Mouse (Mus musculus) forelimb bud, embryonic 11.5 days (tissue): Measurements from ENCODE around the gene Olfr1377.
"Not testable (repeated sequence)": the region's sequence is repeated elsewhere in the genome, so short reads cannot be mapped to it uniquely, and the experiment has no call there.

Experiments used
- DNase-seq: peaks from one replicate; pipeline ENCODE4 v3.0.0-alpha.2; 2012; ENCODE audit warnings: low read depth, low spot score

Gene Olfr1377

GRCm38 (mm10) chr11:50981667-50982066, at the start of gene Olfr1377:
TSS of gene Olfr1377 (plus strand) at chr11:50981967.
- DNase-seq: no peak

DNA sequence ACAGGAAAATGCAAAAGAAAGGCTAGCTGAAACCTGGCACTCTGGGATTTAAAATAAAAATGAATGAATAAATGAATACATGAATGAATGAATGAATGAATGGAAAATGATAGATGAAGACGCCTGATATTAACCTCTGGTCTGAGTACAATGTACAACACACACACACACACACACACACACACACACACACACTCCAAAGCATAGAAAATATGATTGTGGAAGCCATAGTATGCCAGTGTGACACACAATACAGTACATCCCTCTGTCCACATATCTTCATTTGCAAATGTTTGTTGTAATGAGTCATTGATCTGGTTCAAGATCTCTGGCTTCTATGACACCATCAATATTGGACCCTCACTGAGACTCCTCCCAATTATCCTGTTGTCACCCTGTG, 49.7 kb upstream of the Olfr1377 start:
- no peak for DNase-seq

DNA sequence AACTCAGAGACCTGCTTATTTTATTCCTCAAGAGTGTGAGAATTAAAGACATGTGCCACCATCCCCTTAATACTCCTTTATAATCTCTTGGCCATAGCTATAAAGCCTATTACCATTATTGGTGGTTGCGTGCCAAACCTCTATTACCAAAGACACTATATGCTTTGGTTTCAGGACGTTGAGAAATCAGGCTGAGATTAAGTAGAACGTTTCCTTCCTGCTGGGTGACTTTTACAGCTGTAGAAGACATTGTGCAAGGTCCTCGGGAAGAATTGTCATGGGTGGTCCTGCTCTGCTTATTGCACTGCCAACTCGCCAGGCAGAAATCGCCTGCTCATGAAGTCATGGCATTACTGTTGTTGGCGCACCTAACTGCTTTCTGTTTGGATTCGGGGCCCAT, 43.3 kb upstream of the Olfr1377 start:
- DNase-seq: no peak

DNA sequence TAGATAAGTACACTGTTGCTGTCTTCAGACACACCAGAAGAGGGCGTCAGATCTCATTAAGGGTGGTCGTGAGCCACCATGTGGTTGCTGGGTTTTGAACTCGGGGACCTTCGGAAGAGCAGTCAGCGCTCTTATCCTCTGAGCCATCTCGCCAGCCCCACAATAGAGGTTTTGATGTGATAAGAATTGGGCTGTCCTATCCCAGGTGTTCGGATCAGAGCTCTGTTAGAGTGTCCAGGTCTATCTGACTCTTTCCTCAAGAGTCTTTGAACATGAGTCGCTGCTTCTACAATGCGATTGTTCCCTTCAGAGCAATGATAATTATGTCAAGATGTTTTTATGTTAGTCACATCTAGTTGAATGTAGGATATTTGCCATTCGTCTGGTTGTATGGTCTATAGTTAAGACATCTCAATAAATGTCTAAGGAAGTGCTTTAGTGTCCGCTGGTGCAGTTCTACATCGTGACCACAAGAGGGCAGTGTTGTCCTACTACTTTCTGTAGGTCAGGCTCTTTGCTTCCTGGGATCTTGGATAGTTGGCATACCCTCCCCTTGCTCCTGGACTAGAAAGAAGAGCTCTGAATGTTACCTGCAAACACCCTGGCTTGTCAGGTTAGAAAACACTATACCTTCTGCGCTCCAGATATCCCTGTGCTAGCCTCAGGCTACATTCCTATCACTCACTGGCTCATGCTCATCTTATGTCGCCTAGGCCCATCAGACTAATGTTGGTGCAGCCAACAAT, 42.0 kb upstream of the Olfr1377 start:
- peak; percentile 74 for DNase-seq

- DNase-seq: no peak
These were observed 39.4 kb upstream of the Olfr1377 start for GRCm38 (mm10) chr11:50942386-50942785.

- DNase-seq: no peak
These were observed 38.3 kb upstream of the Olfr1377 start, which contains the start of gene 4933414I15Rik for GRCm38 (mm10) chr11:50943506-50943905. TSS of gene 4933414I15Rik (minus strand) at chr11:50943765.

GRCm38 (mm10) chr11:50952290-50952689, 29.5 kb upstream of the Olfr1377 start:
- DNase-seq: no peak

- no peak for DNase-seq
These were observed 28.1 kb upstream of the Olfr1377 start, which contains the start of gene Prop1 for GRCm38 (mm10) chr11:50953665-50954064. TSS of gene Prop1 (minus strand) at chr11:50953765.

DNA sequence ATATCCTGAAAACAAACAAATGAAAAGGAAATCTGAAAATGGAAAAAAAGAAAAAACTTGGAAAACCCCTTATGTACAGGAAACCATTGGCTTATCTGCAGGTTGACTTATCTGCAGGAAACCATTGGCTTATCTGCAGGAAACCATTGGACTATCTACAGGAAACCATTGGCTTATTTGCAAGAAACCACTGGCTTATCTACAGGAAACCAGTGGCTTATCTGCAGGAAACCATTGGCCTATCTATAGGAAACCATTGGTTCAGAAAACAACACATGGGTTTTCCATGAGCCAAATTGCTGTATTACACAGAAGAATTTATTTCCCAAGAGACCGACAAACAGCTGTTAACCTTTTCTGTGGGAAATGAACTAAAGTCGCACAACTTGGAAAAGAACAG, 16.9 kb upstream of the Olfr1377 start:
- DNase-seq: no peak

DNA sequence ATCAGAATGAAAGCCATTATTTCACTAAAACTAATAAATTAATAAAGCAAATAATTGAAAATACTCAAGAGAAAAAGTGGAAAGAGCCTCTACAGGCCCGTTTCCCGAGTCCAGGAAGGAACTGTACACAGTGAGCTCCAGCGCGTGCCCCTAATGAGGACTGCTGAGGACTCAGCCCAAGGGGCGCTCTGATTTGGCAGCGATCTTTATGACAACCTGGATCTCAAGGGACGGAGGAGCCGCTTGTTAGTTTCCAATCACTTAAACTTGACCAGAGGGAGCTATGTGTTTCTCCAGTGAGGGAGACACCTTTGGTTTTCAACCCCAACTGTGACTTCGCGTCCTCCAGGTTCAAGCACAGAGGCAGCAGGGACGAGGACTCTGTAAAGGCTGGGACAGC, 15.5 kb upstream of the Olfr1377 start, which contains the start of gene Olfr1378:
Gene Olfr1378 (plus strand): TSS at position 301 of the 400 bp plus-strand sequence.
- DNase-seq: no peak

GRCm38 (mm10) chr11:50977216-50977615, 4.6 kb upstream of the Olfr1377 start:
- no peak for DNase-seq

- no peak for DNase-seq
These were observed 21.5 kb downstream of the Olfr1377 start, which contains the start of gene Olfr51 for GRCm38 (mm10) chr11:51003296-51003695. TSS of gene Olfr51 (plus strand) at chr11:51003596.

GRCm38 (mm10) chr11:51011821-51012220, 30.1 kb downstream of the Olfr1377 start:
- DNase-seq: no peak

GRCm38 (mm10) chr11:51013936-51014335, 32.2 kb downstream of the Olfr1377 start, which contains the start of gene Olfr54:
TSS of gene Olfr54 (plus strand) at chr11:51014236.
- DNase-seq: no peak

DNA sequence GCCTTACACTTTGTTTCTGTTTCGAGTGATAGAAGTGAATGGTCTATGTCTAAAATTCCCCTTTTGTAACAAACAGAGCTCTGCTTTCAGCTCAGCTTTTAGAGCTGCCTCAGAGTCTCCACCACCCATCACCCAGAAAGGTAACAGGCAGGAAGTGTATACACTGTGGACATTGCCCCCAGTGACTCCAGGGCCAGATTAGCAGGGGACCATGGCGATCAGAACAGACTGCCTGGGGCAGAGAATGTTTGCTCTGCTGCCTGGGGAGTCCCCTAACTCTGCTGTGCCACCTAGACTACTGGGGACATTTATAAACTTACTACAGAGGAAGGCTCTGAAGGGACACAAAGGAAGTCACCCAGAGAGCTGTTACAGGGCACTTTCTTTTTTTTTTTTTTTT, 34.6 kb downstream of the Olfr1377 start:
- no peak for DNase-seq

DNA sequence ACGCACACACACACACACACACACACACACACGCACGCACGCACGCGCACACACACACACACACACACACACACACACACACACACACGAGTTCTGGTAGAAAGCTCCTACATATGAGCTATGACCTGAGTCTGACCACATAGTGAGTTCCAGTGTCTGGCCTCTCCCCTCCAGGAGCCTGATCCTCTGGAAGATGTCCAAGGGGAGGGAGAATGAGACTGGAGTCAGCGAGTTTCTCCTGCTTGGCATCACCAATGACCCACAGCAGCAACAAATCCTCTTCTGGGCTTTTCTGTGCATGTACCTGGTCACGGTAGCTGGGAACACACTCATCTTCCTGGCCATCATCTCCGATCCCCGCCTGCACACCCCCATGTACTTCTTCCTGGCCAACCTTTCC, 45.0 kb downstream of the Olfr1377 start:
- not testable (repeated sequence) for DNase-seq

DNA sequence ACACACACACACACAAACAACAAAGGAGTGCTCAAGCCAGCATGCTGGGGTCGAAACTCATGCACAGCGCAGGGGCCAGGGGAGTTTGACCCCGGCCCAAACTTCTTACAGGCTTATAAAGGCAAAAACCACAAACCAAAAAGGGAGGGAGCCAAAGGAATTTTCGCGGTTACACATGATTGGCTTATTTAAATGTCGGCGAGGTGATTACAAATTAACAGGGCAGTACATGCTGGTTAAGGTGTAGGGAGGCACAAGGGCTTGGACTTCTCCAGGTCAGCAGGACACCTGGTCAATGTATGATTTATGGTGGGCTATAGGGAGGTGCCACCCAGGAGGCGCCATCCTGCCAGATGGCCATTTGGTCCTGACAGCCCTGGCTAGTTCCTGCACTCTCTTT, 47.6 kb downstream of the Olfr1377 start:
- DNase-seq: not testable (repeated sequence)

DNA sequence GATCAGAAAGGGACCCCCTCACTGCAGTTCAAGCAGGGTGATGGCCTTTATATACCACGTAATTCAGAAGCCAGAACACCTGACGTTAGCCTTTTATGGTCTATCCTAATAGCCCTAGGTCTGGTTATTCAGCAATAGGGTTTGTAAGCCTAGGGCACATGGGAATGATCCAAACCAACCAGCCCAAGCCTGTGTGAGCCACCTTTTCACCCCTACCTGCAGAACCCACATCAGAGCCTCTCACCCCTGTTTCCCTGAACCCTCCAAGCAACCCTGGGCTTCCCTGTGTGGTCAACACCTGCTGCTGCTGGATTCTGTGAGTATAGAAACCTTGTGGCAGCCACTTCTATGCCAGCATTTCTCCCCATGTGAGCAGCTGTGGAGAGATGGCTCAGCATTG, 48.5 kb downstream of the Olfr1377 start:
- DNase-seq: no peak

- peak; percentile 42 for DNase-seq
These were observed 51.1 kb downstream of the Olfr1377 start for GRCm38 (mm10) chr11:51032851-51033250.

DNA sequence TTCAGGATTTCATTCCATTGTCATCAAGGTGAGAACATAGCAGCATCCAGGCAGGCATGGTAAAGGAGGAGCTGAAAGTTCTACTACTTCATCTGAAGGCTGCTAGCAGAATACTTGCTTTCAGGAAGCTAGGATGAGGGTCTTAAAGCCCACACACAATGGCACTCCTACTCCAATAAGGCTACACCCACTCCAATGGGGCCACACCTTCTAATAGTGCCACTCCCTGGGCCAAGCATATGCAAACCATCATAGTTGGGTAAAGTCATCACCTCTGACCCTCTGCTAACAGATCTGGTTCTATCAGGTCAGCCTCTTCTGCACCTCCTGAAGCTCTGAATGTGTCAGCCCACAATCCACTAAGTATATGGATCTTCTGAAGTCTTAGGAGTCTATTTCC, 52.4 kb downstream of the Olfr1377 start:
- not testable (repeated sequence) for DNase-seq

GRCm38 (mm10) chr11:51035951-51036350, 54.2 kb downstream of the Olfr1377 start:
- no peak for DNase-seq
